Mouse (Mus musculus) lung, embryonic 15.5 days (tissue): Measurements from ENCODE around the gene A630001G21Rik. TPM values are rescaled to one million over a fixed set of nuclear protein-coding genes. Genes with fewer than 3 reads are reported as not detected.
"Not testable (repeated sequence)": the region's sequence is repeated elsewhere in the genome, so short reads cannot be mapped to it uniquely, and the experiment has no call there.

ENCODE experiments used
- ATAC-seq: fragments of 200-750 bp; cut with Nextera tagmentation; 2 replicates; pipeline ENCODE4 v1.8.0; 2017; ENCODE audit warnings: moderate number of reproducible peaks, borderline replicate concordance; ENCODE audit not compliant: low FRiP score, low TSS enrichment; ENCODE audit errors: extremely low read depth
- H3K27ac ChIP-seq: fragments of 300-500 bp; sonication (generic); 2 replicates; pipeline ENCODE4 v1.5.1; 2015; ENCODE audit warnings: moderate library complexity, mild to moderate bottlenecking, inconsistent platforms
- H3K27me3 ChIP-seq: fragments of 300-500 bp; sonication (generic); 2 replicates; pipeline ENCODE4 v1.6.1; 2015; ENCODE audit warnings: inconsistent platforms
- H3K36me3 ChIP-seq: fragments of 300-500 bp; sonication (generic); 2 replicates; pipeline ENCODE4 v1.6.1; 2015; ENCODE audit warnings: inconsistent platforms
- H3K4me1 ChIP-seq: fragments of 300-500 bp; sonication (generic); 2 replicates; pipeline ENCODE4 v1.6.1; 2015; ENCODE audit warnings: inconsistent platforms
- H3K4me2 ChIP-seq: fragments of 300-500 bp; sonication (generic); 2 replicates; pipeline ENCODE4 v1.6.1; 2015; ENCODE audit warnings: inconsistent platforms, mild to moderate bottlenecking, moderate library complexity
- H3K4me3 ChIP-seq: fragments of 300-500 bp; sonication (generic); 2 replicates; pipeline ENCODE4 v1.5.1; 2015; ENCODE audit warnings: mild to moderate bottlenecking, inconsistent platforms
- H3K9ac ChIP-seq: fragments of 300-500 bp; sonication (generic); 2 replicates; pipeline ENCODE4 v1.6.1; 2015; ENCODE audit warnings: inconsistent platforms
- H3K9me3 ChIP-seq: fragments of 300-500 bp; sonication (generic); 2 replicates; pipeline ENCODE4 v1.6.1; 2016; ENCODE audit warnings: inconsistent platforms
- WGBS: fragments of 180-500 bp; shearing (Covaris S2); methylation state at CpG from one replicate; pipeline ENCODE4 v1.1.7; 2015; 5-methylcytosine and 5-hydroxymethylcytosine counted together
- polyA plus RNA-seq: library from polyadenylated mRNA; unstranded; fragments of >200 nt; fragmentation: Nextera tagmentation; extraction: Ambion mirVana; gene quantifications from 2 replicates; pipeline ENCODE4 v1.2.1, GENCODE M21; 2015

The A630001G21Rik gene
- polyA plus RNA-seq = 1.2 and 1.5 TPM in 2 replicates

DNA sequence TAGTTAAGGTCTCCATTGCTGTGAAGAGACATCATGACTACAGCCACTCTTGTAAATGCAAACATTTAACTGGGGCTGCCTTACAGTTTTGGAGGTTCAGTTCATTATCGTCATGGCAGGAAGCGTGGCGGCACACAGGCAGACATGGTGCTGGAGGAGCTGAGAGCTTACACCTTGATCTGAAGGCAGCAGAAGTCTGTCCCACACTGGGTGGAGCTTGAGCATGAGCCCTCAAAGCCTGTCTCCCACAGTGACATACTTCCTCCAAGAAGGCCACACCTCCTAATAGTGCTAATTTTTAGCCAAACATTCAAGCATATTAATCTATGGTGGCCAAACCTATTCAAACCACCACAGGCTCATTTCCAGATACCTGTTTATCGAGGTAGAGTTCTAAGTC lies at the start of gene A630001G21Rik:
A630001G21Rik (minus strand) TSS at position 208 of the 400 bp plus-strand sequence.
- ATAC-seq = no peak
- Histone ChIP-seq H3K4me2 (no peak within 1 kb of the TSS), H3K4me1 (no peaks in the 10 kb centered on the region), H3K9me3 (no peaks in the 10 kb centered on the region), H3K9ac (no peak within 1 kb of the TSS), H3K4me3 (no peak within 1 kb of the TSS), H3K36me3 (no peaks in the 10 kb centered on the region), H3K27me3 (no peaks in the 10 kb centered on the region), H3K27ac (no peak within 1 kb of the TSS)
- WGBS = 83% methylated on average over 4 of the region's 4 CpGs

DNA sequence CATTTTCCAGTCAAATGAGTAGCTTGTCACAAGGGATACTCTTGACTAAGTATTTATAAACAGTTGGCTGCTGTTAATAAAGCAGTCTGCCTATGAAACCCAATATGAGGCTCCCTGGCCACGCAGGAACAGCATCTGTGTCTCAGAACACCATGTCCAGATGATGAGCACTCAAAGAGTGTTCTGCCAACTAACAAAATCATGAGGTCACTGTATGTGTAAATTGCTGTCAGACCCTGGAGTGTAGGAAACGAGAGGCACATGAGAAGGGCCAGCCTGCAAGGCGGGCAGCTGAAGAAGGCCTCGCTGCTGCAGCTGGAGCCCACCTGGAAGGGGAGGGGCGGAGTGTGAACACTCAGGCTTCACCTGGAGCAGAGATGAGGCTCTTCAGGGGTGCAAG lies 48.7 kb upstream of the A630001G21Rik start:
- no peaks in the 10 kb centered on the region for H3K9me3 ChIP-seq
- peaks cover 9% of the 10 kb centered on the region; the same call in 1 of the 2 replicates for H3K36me3 ChIP-seq
- no peak overlapping the region for H3K9ac ChIP-seq
- H3K4me2 ChIP-seq = no peak overlapping the region
- H3K4me3 ChIP-seq = no peak overlapping the region
- no peak for ATAC-seq
- H3K27ac ChIP-seq = no peak overlapping the region
- no peaks in the 10 kb centered on the region for H3K27me3 ChIP-seq
- 54% methylated on average over 5 of the region's 5 CpGs for WGBS
- no peaks in the 10 kb centered on the region for H3K4me1 ChIP-seq

GRCm38 (mm10) chr1:85824905-85825304 lies 46.5 kb upstream of the A630001G21Rik start:
- Histone ChIP-seq H3K4me3 (no peak overlapping the region), H3K36me3 (peaks cover 19% of the 10 kb centered on the region), H3K9me3 (no peaks in the 10 kb centered on the region), H3K27me3 (no peaks in the 10 kb centered on the region), H3K27ac (no peak overlapping the region), H3K4me1 (no peaks in the 10 kb centered on the region), H3K4me2 (no peak overlapping the region), H3K9ac (no peak overlapping the region)
- WGBS = 81% methylated on average over 3 of the region's 3 CpGs
- no peak for ATAC-seq

DNA sequence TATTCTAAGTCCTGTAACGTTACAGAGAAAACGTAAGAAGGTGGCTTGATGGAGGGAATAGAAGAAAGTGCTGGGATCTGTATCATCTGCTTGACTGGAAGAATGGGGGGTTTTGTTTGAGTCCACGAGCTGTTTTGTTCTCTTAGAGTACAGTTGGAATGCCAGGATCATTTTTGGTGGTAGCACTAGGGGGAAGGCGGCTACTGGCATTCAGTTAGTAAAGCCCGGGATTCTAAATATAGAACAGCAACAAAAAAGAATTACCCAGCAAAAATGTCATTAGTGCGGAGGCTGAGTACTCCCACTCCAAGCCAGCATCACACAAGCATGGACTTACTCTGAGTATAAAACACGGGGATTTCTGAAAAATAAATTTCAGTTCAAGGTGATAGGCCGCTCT lies 43.8 kb upstream of the A630001G21Rik start:
- H3K27ac ChIP-seq = no peak overlapping the region
- no peak for ATAC-seq
- 84% methylated on average over 8 of the region's 8 CpGs for WGBS
- H3K27me3 ChIP-seq = no peaks in the 10 kb centered on the region
- no peak overlapping the region for H3K4me3 ChIP-seq
- H3K36me3 ChIP-seq = peaks cover 28% of the 10 kb centered on the region
- no peaks in the 10 kb centered on the region for H3K4me1 ChIP-seq
- H3K9me3 ChIP-seq = no peaks in the 10 kb centered on the region
- no peak overlapping the region for H3K9ac ChIP-seq
- no peak overlapping the region for H3K4me2 ChIP-seq

DNA sequence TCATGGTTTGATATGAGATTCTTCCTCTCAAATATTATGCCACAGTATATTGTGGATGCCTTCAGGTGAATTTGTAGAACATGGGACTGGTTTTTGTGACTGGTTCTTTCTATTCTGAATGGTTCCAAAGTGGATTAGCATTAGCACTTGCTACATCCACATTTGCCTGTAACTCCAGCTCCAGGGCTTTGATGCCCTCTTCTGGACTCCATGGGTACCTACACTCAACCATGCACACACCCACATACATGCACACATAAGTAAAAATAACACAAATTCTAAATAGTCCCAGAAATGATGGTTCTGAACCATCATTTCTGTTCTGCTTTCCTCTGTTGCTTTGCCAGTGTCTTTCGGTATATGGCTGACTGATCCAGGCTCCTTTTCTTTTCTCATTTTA lies 41.3 kb upstream of the A630001G21Rik start:
- no peak overlapping the region for H3K4me2 ChIP-seq
- H3K4me1 ChIP-seq = no peaks in the 10 kb centered on the region
- H3K9me3 ChIP-seq = no peaks in the 10 kb centered on the region
- WGBS = 89% methylated on average over 1 of the region's 1 CpGs
- no peak overlapping the region for H3K9ac ChIP-seq
- ATAC-seq = no peak
- no peak overlapping the region for H3K27ac ChIP-seq
- H3K36me3 ChIP-seq = peaks cover 28% of the 10 kb centered on the region
- H3K4me3 ChIP-seq = no peak overlapping the region
- H3K27me3 ChIP-seq = no peaks in the 10 kb centered on the region

DNA sequence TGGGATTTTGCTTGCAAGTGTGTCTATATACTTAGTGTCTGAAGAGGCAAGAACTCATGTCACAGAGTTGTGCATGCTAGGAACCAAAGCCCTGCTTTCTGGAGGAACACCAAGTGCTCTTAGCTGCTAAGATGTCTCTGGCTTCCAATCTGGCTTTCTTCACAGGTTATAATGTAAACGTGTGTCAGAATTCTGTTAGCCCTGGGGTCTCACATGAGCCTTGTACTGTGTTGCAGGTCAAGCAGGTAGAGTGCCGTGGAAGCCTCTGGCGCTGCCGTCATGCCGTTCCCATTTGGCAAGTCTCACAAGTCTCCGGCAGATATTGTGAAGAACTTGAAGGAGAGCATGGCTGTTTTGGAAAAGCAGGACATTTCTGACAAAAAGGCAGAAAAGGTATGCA lies 39.7 kb upstream of the A630001G21Rik start:
- Histone ChIP-seq H3K9ac (no peak overlapping the region), H3K4me1 (0 out of 2 replicates have a peak, but pooled peaks cover 3% of the 10 kb centered on the region), H3K36me3 (peaks cover 26% of the 10 kb centered on the region), H3K4me3 (no peak overlapping the region), H3K9me3 (no peaks in the 10 kb centered on the region), H3K27me3 (no peaks in the 10 kb centered on the region), H3K4me2 (no peak overlapping the region), H3K27ac (no peak overlapping the region)
- WGBS = 87% methylated on average over 6 of the region's 6 CpGs
- no peak for ATAC-seq

DNA sequence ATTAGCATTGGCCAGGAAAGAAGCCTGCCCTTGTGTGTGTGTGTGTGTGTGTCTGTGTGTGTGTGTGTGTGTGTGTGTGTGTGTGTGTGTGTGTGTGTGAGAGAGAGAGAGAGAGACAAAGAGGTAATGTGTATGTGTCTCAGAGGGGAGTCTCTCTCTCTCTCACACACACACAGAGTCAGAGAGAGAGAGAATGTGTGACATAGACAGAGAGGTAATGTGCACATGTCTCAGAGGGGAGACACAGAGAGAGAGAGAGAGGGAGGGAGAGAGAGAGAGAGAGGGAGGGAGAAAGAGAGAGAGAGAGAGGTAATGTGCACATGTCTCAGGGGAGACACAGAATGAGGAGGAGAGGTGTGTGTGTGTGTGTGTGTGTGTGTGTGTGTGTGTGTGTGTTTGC lies 35.8 kb upstream of the A630001G21Rik start:
- not testable (repeated sequence) for H3K27me3 ChIP-seq, H3K27ac ChIP-seq, H3K4me3 ChIP-seq, ATAC-seq, H3K9ac ChIP-seq, H3K9me3 ChIP-seq, H3K4me2 ChIP-seq, H3K36me3 ChIP-seq
- H3K4me1 ChIP-seq = peaks cover 18% of the 10 kb centered on the region

DNA sequence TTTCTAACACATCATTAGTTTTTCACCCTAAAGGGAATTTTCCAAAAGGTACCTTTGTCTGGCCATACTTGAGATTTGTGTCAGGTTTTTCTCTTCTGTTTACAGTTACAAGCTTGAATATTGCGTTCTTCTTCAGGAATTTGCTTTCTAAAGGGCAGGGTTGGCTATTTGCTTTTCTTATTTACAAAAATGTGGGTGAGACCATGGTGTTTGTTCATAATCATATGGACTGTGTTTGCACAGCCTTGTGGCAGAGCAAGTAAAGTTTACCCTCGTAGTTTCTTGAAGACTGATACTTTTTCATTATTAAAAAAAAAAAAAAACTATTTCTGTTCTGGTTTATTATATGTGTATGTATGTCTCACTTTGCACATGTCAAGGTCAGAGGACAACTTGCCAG lies 32.3 kb upstream of the A630001G21Rik start:
- Histone ChIP-seq H3K36me3 (no peaks in the 10 kb centered on the region), H3K4me2 (no peak overlapping the region), H3K27me3 (no peaks in the 10 kb centered on the region), H3K27ac (peak overlapping the region; percentile 60), H3K9ac (no peak overlapping the region), H3K4me3 (no peak overlapping the region), H3K4me1 (peaks cover 27% of the 10 kb centered on the region), H3K9me3 (no peaks in the 10 kb centered on the region)
- 39% methylated on average over 2 of the region's 2 CpGs for WGBS
- no peak for ATAC-seq

DNA sequence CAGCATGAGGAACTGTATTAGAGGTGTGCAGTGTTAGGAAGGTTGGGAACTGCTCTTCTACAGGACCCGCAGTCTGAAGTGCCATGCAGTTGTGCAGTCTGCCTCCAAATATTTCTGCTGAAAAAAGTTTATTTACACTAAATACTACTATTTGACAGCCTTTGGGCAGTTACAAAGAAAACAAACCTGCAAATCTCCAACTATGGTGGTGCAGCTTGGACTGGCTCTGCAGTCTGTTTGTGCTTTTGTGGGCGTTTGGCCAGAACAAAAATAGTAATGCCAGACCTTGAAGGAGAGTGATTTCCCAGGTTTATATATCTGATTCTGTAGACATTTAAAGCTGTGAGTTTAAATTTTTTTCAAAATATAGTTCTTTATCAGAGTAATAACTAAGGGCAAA lies 31.9 kb upstream of the A630001G21Rik start:
- Histone ChIP-seq H3K27me3 (no peaks in the 10 kb centered on the region), H3K27ac (peak overlapping the region; percentile 60), H3K36me3 (no peaks in the 10 kb centered on the region), H3K9me3 (no peaks in the 10 kb centered on the region), H3K4me1 (peaks cover 27% of the 10 kb centered on the region), H3K9ac (no peak overlapping the region), H3K4me2 (no peak overlapping the region), H3K4me3 (no peak overlapping the region)
- ATAC-seq = no peak
- WGBS = 54% methylated on average over 2 of the region's 2 CpGs

DNA sequence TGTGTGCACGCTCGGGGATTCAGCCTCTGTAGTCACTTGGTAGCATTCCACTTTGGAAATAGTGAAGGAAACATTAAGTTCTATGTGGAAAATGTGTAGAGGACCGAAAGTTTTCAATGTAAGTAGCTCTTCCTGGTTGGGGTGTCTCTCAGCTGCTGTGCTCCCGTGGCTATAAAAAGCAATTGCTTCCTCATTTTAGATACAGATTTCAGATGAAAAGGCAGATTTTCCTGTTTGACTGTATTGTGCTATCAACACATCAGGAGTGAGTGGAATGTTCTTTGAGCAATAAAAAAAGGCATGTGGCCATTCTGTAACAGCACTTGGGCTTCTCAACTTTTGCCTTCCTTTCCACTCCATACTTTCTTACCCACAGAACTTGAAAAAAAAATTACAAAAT lies 30.8 kb upstream of the A630001G21Rik start:
- Histone ChIP-seq H3K36me3 (no peaks in the 10 kb centered on the region), H3K4me2 (no peak overlapping the region), H3K27ac (peak overlapping the region; percentile 60), H3K9ac (no peak overlapping the region), H3K27me3 (no peaks in the 10 kb centered on the region), H3K4me1 (peaks cover 27% of the 10 kb centered on the region), H3K9me3 (no peaks in the 10 kb centered on the region), H3K4me3 (no peak overlapping the region)
- no peak for ATAC-seq
- WGBS = 59% methylated on average over 4 of the region's 4 CpGs

DNA sequence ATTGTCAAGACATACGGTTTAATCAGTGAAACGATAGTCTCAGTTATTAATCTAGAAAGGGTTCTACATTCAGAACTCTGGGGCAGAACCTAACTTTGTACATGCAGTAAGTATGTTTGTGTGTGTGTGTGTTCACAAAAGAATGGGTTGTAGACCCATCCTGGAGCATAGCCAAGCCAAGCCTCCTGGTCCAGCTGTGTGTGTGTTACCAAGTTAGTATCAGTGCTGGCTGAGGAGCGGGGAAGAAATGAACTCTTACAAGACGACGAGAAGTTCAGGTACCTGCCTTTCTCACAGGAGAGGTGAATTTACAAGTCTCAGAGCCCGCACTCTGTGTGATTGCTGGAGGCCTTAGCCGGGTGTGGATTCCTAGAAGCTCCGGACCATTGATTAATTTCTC lies 26.1 kb upstream of the A630001G21Rik start:
- peaks cover 12% of the 10 kb centered on the region for H3K4me1 ChIP-seq
- H3K36me3 ChIP-seq = no peaks in the 10 kb centered on the region
- ATAC-seq = no peak
- no peak overlapping the region for H3K9ac ChIP-seq
- 86% methylated on average over 8 of the region's 8 CpGs for WGBS
- H3K27me3 ChIP-seq = no peaks in the 10 kb centered on the region
- no peak overlapping the region for H3K4me3 ChIP-seq
- no peak overlapping the region for H3K4me2 ChIP-seq
- H3K9me3 ChIP-seq = no peaks in the 10 kb centered on the region
- no peak overlapping the region for H3K27ac ChIP-seq

GRCm38 (mm10) chr1:85802517-85802916 lies 24.1 kb upstream of the A630001G21Rik start:
- H3K9me3 ChIP-seq = no peaks in the 10 kb centered on the region
- 91% methylated on average over 1 of the region's 1 CpGs for WGBS
- H3K27me3 ChIP-seq = no peaks in the 10 kb centered on the region
- H3K4me1 ChIP-seq = no peaks in the 10 kb centered on the region
- H3K4me2 ChIP-seq = no peak overlapping the region
- no peak overlapping the region for H3K4me3 ChIP-seq
- H3K36me3 ChIP-seq = no peaks in the 10 kb centered on the region
- ATAC-seq = no peak
- H3K27ac ChIP-seq = no peak overlapping the region
- H3K9ac ChIP-seq = no peak overlapping the region

- ATAC-seq = no peak
- no peak overlapping the region for H3K4me3 ChIP-seq
- no peak overlapping the region for H3K9ac ChIP-seq
- no peaks in the 10 kb centered on the region for H3K27me3 ChIP-seq
- no peak overlapping the region for H3K27ac ChIP-seq
- no peak overlapping the region for H3K4me2 ChIP-seq
- peaks cover 9% of the 10 kb centered on the region; the same call in 1 of the 2 replicates for H3K4me1 ChIP-seq
- no peaks in the 10 kb centered on the region for H3K9me3 ChIP-seq
- H3K36me3 ChIP-seq = no peaks in the 10 kb centered on the region
- WGBS = 55% methylated on average over 1 of the region's 1 CpGs
These were observed 21.3 kb upstream of the A630001G21Rik start for GRCm38 (mm10) chr1:85799776-85800175.
